Mouse (Mus musculus): ENCODE results near the gene Uqcrh.

GRCm38 (mm10) chr4:116088510-116089249 is 13.8 kb upstream of the Uqcrh start:
- TF ChIP-seq CTCF (IDR thresholded peaks at IDR 0.05; ENCODE audit: insufficient read depth, low read depth, low read length) (no peak), POLR2A (IDR thresholded peaks at IDR 0.05; ENCODE audit: insufficient read depth, low read depth, low read length) (no peak)

Data from olfactory bulb, adult 2 months (tissue).